Mouse (Mus musculus) CD8-positive naive resting alpha-beta T cell, adult 2 months (primary cell): ENCODE results near the gene Wipf3.

Experiments
- DNase-seq, 2 experiments: peaks; one replicate each; pipeline ENCODE4 v3.0.0; 2022; ENCODE audit warnings: low read depth in 2 of 2, low spot score in 2 of 2

Gene Wipf3

DNA sequence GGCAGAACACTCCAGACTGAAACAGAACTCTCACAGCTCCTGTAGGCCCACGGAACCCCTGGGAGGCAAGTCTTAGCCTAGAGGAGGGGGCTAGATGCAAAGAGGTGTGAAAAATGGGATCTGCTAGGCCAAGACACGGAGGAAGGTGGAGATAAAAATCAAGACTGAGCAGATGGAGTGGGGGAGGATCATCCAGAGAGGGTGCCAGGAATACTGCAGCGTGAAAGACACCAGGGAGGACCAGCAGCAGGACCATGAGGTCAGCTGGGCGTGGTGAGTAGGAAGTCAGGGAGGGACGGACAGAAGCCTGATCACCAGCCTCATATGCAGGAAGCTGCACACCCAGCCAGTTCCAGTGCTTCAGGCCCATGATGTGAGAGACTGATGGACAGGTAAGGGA, 89.4 kb downstream of the Wipf3 start:
- DNase-seq = no peak

DNA sequence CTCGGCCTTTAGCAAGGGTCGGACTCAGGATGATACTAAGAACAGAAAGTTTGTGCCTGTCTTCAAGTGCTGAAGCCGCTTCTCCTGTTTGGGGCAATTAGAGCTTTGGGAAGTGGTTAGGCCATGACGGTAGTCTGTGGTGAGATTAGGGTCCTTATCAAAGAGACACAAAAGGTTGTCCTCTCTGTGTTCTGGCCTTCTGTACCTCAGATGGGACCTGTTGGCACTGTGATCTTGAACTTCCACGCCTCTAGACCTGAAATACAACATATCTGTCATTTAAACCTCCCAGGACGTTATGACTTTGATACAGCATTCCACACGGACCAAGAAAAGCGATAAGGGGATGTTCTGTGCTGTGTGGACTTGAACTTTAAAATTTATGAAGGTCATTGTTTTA, 99.3 kb downstream of the Wipf3 start:
- DNase-seq = no peak

DNA sequence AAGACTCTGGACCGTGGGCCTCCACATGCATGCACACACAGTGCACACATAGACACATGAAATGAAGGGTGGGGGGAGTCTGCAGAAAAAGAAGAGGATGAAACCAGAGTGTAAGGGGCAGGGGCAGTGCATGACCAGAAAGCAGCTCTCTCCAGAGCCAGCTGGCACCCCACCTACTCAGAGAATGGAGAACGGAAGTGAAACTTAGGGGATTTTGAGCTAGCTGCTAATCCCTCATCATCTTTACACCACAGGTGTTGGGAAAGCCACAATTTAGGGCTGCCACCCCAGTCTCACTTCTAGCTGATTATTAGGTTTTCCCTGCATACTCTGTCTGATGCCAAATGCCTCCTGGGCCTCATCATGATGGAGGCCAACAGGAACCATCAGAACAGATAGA, 100.8 kb downstream of the Wipf3 start:
- no peak for DNase-seq

GRCm38 (mm10) chr6:54531048-54531481, 101.7 kb downstream of the Wipf3 start:
- DNase-seq = no peak

DNA sequence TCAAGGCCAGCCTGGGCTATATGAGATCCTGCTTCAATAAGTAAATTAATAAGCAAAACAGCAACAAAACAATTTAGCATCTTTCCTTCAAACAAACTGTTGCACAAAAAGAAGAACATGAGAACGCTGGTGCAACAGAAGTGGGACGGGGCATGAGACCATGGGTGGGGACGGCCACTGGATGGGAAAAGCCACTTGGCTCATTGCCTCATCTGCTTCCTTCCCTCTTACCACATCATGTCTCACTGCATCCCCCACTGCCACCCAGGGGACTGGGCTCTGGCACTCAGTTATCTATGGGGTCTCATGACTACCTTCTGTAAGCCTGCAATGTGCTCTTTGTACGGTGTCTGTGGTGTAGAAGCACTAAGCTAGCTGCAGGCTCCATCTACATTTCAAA, 106.1 kb downstream of the Wipf3 start:
- DNase-seq = no peak

- DNase-seq = no peak
These were observed 107.7 kb downstream of the Wipf3 start for GRCm38 (mm10) chr6:54537053-54537452.

GRCm38 (mm10) chr6:54538773-54539173, 109.4 kb downstream of the Wipf3 start:
- no peak for DNase-seq

DNA sequence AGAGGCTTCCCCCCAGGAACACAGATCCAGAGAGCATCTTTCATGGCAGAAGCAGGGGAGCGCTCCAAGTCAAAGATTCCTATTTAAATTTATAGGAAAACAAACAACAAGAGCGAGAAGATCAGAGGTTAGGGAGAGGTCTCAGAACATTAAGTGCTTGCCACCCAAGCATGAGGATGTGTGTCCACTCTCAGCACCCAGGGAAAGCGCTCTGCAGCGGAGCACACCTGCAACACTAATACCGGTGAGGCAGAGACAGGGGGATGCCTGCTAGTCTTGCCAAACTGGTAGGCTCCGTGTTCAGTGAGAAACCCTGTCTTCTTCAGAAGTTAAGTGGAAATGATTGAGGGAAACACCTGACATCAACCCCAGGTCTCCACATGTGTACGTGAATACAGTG, 110.0 kb downstream of the Wipf3 start:
- DNase-seq = no peak

DNA sequence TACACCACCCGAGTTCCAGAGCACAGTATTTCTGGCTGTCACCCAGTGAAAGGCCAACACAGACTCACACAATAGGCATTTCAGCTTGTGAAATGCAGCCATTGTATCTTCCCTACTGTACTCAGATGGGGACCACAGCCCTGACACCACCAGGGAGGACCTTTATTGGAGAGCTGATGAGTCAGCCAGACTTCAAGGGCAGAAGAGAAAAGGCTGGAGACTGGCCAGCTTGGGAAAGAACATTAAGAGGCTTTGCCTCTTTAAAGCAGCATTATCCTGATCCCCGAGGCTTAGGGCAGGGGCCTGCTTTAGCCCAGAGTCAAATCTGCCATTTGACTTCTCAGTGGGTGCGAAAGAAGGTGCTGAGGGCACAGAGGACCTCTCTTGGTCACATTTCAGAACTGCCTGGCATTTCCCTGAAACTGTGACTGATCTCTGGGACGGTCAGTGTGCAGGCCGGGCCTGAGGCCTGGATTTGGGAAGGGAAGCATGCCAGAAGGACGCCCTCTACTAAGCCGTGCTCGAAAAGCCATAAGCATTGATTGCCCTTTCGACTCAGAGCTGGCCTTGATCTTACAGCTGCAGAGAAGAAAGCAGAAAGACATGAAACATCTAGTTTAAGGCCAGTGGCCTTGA, 111.0 kb downstream of the Wipf3 start:
- DNase-seq = no peak

- DNase-seq = no peak
These were observed 113.4 kb downstream of the Wipf3 start for GRCm38 (mm10) chr6:54542836-54543235.

- no peak for DNase-seq
These were observed 114.2 kb downstream of the Wipf3 start for GRCm38 (mm10) chr6:54543646-54544045.

- DNase-seq = no peak
These were observed 119.1 kb downstream of the Wipf3 start for GRCm38 (mm10) chr6:54548314-54549019.

- DNase-seq = no peak
These were observed 119.9 kb downstream of the Wipf3 start for GRCm38 (mm10) chr6:54549311-54549710.

DNA sequence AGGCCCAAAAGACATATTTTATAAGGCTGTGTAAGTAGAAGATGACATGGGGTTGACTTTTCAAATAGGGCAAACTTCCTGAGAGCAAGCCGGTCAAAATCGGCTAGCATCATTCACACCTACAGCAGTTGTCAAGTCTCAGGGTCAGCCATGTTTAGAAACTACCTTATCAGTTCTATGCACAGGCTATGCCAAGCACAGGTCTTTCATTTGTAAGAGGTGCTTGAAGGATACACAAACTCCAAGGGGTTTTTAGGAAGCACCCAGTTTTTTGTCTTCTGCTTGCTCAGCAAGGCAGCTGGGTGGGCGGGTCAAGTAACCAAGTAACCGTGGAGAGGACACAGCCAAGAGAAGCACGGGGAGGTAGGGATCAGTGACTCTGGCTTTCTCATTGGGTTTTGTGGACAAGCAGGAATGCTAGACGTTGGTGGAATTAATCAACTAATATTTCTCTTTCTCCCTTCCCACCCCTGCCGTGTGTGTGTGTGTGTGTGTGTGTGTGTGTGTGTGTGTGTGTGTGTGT, 121.5 kb downstream of the Wipf3 start:
- DNase-seq = no peak

DNA sequence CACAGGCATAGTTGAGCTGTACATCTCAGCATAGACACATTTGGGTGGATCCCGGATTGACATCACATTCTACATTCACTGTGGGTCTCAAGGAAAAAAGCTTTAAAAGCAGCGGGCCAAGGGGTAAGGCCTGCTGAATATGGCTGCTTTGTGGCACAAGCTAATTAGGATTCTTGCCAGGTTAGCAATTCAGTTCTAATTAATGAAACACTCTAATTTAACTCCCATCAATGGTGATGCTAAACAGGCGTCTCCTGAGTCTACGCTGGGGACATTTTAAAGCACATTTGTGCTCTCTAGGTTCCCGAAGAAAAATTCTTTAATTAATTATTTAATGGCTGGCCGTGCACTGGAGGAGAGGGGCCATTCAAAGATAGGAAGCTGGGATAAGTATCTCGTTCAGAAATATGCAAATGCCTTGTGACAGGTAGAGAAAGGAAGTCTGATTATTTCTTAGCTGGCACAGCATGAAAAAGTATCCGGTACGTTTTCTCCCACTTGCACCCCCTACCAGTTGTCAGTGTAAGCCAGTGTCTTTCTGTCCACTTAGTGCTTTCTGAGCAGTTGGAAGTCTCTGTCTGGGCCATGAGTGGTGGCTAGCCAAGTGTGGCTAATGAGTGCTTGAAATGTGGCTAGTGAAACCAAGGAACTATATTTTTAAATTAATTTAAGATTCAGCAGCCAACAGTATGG, 123.5 kb downstream of the Wipf3 start:
- DNase-seq = no peak
